Mouse (Mus musculus) v-Abl transformed pro-B cells (cell line): Measurements from ENCODE around the gene Slc11a2.
"Not testable (repeated sequence)": the region's sequence is repeated elsewhere in the genome, so short reads cannot be mapped to it uniquely, and the experiment has no call there.

Source experiments
- in situ Hi-C, 2 experiments: fragments of 400-800 bp; cut with MboI; formaldehyde crosslinking; loops; one replicate each; pipeline ENCODE4 v1.15.1; 2025; ENCODE audit not compliant: unreplicated experiment in 2 of 2

The Slc11a2 gene

DNA sequence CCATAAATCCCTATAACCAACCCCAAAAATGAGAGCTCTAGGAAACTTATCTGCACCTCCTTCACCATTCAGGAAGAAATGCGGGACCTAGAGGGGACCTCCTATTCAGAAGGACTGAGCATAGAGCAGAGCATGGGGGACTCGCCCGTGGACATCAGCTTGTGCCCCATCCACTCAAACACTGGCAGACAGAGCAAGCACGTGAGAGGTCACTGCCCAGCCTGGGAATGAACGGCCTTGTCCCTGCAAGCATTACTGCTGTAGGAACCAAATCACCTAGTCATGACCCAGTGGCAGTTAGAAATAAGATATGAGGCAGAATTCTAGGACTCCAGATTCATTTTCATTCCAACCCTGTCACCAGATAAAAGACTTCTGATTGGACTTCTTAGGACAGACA lies 13.1 kb downstream of the Slc11a2 start:
- in situ Hi-C loops: no loop called here

DNA sequence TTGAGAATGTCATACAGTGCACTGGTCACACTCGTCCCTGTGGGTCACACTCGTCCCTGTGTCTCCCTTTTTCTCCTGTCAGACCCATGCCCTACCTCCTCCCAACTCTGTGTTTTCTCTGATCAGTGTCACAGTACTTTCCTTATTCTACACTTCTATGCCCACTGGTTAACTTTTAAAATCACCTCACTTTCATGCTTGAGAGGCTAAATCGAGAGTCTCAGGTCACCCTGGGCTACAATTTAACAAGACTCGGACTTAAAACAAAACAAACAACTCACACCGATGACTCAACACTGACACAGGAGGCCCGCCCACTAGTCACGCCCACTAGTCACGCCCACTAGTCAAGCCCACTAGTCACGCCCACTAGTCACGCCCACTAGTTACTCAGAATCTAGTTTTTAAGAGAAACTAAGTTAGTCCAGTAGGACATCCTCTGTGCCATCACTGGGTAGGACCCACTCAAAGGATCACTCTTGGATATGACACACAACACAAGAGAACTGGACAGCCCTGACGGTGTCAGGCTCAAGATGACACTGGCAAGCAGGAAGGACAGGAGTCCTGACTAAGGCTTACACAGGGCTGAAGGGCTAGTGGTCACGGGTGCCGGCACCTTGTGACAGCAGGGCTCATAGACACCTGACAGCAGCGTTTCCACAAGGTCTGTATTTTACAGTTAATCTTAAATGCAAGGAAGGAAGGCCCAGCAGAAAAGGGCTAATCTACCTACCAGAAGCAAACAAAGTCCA lies 13.8 kb downstream of the Slc11a2 start:
- in situ Hi-C loops: no loop called here

DNA sequence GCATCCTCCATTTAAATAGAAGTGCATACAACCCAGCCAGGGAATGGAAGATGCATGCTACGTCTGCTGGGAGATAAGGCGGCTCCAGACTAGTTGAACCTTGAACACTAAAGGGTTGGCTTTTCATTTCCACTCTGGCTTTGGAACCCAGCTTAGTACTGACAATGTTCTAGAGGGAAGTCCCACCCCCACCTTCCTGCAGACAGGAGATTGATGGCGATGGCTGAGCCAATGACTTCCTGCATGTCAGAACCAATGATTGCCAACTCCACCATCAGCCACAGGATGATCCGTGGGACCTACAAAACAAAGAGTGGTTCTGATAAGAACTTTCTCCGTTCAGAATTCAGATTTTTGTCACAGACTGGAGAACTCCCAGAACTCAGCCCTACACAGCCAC lies 18.8 kb downstream of the Slc11a2 start:
- in situ Hi-C loops: no loop called here

DNA sequence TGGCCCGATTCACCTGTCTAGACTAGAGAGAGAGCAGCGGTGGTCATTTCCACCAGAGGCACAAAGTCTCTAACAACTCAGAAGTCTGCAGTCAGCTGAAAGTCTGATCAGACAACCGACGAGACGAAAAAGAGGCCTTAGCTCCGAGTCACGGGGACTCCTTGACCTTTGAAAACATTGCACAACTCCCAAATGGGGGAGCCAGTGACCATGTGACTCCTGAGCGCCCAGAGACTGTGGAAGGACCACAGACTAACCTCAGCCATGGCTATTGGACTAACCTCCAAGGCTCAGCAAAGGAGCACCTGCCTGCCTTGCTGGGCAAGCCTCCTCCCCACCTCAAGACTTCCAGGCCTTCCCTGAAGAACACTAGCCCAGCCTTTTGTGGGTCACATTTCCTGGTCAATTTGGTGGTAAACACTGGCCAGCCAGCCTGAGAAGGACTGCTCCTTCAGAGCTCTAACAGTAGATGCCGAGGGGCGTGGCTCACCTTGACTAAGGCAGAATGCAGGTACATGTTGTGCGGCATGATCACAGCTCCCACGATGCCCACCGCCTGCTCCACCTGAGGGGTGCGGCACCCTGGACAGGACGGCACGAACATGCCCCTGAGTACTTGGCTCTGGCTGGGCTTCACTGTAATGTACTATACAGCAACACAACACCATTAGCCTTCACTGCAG lies 21.4 kb downstream of the Slc11a2 start:
- in situ Hi-C loops: no loop called here

DNA sequence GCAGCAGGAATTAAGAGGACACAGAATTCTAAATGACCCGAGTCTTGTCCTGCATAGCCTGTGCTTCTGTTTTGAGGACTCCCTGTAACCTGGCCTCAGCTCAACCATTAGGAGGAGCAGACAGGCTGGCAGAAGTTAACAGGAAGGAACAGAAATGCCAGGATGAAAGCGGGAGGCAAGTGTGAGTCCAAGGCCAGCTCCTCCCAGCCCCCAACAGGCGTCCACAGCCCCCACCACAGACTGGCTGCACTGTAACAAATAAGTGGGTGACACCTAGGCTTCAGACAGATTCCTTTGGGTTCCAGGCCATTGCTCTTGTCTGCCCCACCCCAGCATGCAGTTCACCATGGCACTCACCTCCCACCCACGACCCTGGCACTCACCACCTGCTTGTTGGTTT lies 22.1 kb downstream of the Slc11a2 start:
- in situ Hi-C loops: no loop called here

DNA sequence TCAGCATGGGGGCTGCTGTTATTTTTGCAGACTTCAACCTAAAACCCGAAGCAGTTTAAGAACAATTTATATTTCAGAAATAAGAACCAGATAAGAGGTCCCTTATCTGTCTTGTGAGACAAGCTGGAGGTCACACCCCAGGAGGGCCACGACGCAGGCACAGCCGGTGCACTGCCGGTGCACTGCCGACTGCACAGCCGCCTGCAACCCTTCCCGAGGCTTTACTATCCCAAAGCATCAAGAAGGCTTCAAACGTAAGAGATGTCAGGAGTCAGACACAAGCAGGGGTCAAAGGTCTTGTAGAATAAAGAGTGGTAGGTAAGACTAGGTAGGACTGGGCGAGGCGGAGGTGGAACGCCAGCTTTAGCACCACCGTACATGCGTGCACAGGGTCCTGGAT lies 22.5 kb downstream of the Slc11a2 start:
- in situ Hi-C loops: no loop called here

DNA sequence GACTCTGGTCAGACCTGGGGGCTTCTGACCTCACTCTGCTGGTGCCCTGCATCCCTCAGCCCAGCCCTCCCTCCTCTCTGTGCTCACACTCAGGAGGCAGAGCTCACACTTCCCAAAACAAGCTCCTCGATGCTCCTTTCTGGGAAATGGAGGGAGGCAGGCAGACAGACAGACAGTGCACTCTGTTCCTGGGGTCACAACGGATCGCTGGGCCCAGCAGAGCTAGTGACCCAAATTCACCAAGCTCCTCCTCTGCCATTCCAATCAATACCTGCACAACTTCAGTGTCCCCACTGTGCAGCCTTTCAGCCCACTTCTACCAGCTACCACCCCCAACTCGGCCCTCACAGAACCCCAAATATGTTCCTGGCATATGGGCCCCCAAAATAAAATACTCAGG lies 23.1 kb downstream of the Slc11a2 start:
- in situ Hi-C loops: no loop called here

DNA sequence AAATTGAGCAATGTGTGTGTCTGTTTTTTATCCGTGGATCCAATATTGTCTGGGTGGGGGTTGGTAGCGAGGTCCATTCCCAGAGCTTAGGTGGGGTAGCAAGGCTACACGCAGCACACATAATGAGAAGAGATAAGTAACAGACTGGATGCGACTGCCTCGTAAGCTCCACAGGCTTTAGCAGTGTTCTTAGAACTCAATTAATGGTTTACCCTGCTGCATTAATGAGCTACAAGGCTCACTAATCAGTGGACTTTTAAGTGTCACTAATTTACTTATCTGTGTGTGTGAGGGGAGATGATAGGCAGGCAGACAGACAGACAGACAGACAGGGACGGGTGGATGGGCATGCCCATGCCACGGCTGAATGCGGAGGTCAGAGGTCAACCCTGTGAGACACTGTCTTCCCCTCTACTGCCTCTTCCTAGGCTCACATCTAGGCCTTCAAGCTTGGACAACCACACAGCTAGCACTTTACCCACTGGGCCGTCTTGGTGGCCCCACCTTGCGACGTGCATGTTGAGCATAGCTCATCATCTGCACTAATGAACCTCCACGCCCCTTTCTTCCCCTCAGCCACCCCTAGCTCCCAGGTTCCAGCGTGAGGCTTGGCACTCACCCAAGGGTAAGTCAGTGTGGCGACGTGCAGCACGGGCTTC lies 24.2 kb downstream of the Slc11a2 start:
- in situ Hi-C loops: no loop called here

DNA sequence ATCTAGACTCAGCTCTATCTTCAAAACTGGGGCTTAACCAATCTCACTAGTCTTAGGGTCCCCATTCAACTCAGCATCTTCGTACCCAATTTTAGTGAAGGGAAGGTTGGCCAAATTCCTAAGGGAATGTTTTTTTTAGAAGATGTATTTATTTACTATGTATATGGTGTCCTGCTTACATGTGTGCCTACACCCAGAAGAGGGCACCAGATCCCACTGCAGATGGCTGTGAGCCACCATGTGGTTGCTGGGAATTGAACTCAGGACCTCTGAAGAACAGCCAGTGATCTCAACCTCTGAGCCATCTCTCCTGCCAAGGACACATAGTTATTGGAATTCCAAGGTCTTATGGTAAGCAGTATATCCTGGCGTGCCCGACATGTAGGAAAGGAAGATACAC lies 29.3 kb downstream of the Slc11a2 start:
- in situ Hi-C loops: loop anchor here in 1 of 2 experiments (10.0 kb wide), 1 partner anchor 49 kb away; no protein-coding TSS in a partner anchor

DNA sequence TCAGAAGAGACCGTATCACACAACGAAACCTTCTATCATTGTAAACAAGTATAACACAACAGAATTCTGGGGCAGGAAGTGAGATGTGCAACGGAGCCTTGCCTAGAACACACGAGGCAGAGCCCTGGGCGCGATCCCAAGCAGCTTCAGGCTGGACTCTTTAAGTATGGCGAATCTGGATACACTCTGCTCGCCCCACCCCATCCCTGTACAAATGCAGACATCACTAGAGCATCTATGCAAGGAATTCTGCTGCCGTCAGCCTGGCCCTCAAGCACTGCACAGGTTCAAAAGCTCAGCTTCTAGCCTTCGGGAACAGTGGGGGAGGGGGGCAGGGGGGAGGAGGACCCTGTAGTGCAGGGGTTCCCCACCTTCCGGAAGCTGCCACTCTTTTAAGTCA lies 31.9 kb downstream of the Slc11a2 start:
- in situ Hi-C loops: loop anchor here in 1 of 2 experiments (10.0 kb wide), 1 partner anchor 52 kb away; no protein-coding TSS in a partner anchor

DNA sequence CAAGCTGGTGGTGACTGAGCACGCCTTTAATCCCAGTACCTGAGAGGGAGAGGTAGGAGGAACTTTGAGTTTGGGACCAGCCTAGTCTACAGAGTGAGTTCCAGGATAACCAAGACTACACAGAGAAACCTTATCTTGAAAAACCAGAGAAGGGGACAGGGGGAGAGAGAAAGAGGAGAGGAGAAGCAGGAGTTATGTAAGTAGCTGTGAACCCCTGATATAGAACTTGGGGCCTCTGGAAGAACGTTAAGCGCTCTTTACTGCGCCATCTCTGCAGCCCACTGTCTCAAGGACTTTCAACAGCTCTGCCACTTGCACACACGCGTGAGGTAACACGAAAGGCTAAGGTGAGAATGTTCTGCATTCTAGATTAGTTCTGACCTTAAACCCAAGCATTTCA lies 33.3 kb downstream of the Slc11a2 start:
- in situ Hi-C loops: loop anchor here in 1 of 2 experiments (10.0 kb wide), 1 partner anchor 53 kb away; no protein-coding TSS in a partner anchor

DNA sequence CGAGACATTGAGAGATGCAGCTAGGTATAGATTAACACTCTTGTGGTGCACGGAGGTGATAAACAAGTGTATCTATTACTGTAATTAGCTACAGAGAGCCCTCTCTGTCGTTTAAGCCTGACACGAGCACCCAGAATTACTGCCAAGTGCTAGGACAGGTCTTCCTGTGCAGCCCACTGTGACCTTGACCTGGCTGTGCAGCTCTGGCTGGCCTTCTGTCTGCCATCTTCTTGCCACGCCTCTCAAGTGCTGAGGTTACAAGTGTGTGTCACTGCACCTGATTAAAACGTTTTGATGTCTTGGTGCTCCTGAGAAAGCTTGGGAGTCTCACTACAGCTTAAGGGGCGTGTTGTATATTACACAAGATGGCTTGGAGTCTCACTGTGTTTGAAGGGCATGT lies 33.8 kb downstream of the Slc11a2 start:
- in situ Hi-C loops: loop anchor here in 1 of 2 experiments (10.0 kb wide), 1 partner anchor 54 kb away; no protein-coding TSS in a partner anchor

DNA sequence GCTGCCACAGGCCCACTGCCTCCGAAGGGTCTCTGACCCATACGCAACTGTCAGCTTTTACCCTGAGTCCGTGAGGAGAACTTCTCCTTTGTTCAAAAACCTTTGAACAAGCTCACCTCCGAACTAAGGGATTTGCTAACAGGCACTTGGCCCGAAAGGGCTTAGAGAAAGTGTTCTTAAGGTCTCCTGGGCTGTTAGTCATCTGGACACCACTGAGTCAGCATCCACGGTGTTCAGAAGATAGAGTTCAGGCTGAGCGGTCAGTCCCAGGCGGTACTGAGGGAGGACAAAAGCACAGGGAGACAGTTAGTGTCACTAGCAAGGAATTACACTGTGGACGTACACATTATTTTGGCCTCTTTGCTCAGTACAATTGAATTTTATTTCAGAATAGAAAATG lies 36.0 kb downstream of the Slc11a2 start:
- in situ Hi-C loops: loop anchor here in 1 of 2 experiments (10.0 kb wide), 1 partner anchor 56 kb away; no protein-coding TSS in a partner anchor

DNA sequence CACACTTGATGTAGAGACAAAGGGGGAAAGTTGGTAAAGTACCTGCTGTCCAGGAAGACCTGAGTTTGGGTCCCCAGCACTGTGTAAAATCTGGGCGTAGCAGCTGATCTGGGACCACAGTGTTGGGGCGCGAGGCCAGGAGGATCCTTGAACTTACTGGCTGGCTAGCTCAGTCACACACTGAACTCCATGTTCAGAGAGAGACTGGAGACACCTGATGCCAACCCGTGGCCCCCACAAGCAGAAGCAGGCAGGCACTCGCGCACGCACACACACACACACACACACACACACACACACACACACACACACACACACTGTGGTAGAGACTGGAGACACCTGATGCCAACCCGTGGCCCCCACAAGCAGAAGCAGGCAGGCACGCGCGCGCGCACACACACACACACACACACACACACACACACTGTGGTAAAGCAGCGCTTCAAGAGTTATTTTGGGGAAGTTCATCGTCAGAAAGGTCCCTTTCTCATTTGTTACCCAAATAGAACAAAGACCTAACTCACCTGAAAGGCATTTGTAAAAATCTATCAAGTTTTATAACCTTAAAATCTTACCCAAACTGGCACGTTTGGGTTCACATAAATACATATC lies 36.5 kb downstream of the Slc11a2 start:
- in situ Hi-C loops: loop anchor here in 1 of 2 experiments (10.0 kb wide), 1 partner anchor 56 kb away; no protein-coding TSS in a partner anchor

DNA sequence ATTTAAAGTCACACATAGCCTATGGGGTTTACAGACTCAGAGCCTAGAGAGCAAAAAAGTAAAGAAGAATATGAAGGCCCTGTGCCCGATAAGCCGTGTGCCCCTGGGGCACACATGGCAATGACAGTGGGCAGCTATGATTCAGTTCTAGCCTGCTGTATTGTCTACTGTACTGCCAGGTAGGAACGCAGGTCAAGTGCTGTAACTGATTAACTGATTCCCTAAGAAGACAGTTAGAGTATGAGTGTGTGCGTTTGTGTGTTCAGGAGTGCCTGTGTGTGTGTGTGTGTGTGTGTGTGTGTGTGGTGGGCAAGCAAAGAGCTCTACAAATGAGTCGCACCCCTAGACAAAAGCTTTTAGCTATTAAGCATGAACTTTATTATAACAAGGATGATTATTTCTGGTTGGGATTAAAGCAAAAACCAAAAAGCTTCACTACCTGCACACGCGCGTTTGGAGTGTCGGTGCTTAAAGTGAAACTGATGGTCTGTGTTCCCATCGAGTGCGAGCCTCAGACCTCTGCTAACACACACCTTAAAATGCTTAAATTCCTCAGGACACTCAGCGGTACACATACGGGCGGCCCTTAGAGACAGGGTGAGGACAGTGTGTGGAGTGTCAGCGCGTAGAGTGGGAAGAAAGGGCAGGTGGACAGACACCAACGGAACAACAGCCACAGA lies 37.2 kb downstream of the Slc11a2 start:
- in situ Hi-C loops: loop anchor here in 1 of 2 experiments (10.0 kb wide), 1 partner anchor 57 kb away; no protein-coding TSS in a partner anchor

DNA sequence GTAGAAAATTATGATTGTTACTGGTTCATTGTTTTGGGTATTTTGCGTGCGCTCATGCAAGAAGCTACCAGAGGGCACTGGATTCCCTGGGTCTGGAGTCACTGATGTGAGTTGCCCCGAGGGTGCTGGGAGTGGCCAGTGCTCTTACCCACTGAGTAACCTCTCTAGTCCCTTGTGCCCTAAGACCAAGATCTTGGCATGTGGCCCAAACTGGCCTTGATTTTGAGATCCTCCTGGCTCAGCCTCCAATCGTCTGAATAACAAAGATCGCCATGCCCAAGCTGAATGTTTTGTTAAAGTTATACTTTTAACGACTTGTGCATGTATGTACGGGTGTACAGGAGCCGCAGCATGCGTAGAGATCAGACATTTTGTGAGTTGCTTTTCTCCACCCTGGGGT lies 39.2 kb downstream of the Slc11a2 start:
- in situ Hi-C loops: loop anchor here in 1 of 2 experiments (10.0 kb wide), 1 partner anchor 59 kb away; no protein-coding TSS in a partner anchor

DNA sequence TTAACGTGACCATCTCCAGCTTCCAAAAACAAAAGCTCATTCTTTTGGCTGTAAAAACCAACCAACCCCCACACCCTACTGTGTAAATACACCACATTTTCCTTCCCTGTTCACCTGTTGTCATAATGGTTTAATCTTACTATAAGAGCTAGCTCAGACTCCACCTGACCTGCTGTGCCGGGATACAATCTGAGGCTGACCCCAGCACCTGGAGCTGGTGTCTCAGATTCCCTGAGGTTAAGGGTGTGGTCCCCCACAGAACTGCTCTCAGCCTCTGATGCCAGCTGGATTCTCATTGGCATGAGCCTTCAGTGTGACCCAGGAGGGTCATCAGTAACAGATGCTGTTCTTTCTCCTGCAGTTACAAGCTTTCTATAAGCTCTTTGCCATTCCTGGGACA lies 44.8 kb downstream of the Slc11a2 start:
- in situ Hi-C loops: loop anchor here in 1 of 2 experiments (10.0 kb wide), 1 partner anchor 65 kb away; no protein-coding TSS in a partner anchor

DNA sequence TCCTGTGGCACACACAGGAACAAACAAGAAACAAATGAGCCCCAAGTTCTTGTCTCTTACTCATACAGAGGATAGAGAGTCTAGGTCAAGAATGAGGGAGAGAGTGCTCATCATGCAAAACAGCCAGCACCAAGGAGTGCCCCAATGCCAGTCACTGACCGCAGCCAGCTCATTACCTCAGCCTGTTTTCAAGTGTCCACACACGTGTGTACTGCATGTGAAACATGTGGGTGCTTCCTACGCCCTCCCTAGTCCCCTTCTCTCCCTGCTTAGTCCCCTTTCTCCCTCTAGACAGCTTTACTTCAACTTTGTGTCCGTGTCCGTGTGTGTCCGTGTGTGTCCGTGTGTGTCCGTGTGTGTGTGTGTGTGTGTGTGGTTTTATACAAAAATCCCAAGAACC lies 45.2 kb downstream of the Slc11a2 start:
- in situ Hi-C loops: loop anchor here in 1 of 2 experiments (10.0 kb wide), 1 partner anchor 65 kb away; no protein-coding TSS in a partner anchor

DNA sequence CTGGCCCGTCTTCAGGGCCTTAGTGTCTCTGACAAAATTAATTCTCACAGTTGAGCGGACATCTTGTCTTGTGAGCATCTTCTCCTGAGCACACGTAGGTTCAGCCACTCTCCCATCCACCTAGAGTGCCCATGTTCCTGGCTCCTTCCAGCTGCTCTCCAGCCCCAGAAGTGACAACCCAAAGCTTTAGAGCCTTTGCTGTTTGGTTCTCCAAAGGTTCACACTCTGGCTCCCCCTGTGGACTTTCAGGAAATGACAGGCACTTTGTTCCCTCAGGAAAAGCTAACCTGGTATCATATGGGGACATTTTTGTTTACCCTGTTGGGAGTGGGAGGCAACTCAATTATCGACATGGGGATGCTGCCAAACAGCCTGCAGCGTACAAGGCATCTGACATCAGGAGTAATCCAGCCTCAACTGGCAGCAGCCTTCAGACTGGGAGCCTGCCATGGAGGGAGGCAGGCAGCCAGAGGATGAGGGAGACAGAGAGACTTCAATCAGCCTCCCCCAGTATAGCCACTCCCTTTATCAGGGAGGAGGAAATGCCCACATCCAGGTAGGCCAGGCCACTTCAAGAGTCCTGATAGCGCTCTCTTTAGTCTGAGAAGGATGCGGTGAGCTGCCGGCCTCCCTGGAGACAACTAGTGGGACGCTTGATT lies 46.9 kb downstream of the Slc11a2 start:
- in situ Hi-C loops: not testable (repeated sequence)
